ENCODE assay signal across 24 mouse cellular contexts in genomic region chr2:18617520-18617919, GRCm38 (mm10). TPM values are rescaled to one million over a fixed set of nuclear protein-coding genes. Genes with fewer than 3 reads are reported as not detected.
DNase-seq lines count a peak whose midpoint lies in the region; ATAC-seq and TF ChIP-seq lines count a peak whose summit lies in the region.
"Had no signal": no experiment of that assay in that cellular context is flagged by ENCODE, and none has a peak within 500 bp of the region (broad histone marks: within the 10 kb centered on the region; RNA-seq: fewer than 3 reads in every experiment).

No protein-coding gene starts in this region.

- 34% methylated on average over 5 of the region's 5 CpGs for WGBS in forebrain, postnatal 0 days
- WGBS in forebrain, embryonic 11.5 days = 31% methylated on average over 5 of the region's 5 CpGs
- WGBS in hindbrain, postnatal 0 days = 26% methylated on average over 5 of the region's 5 CpGs
- 22% methylated on average over 5 of the region's 5 CpGs for WGBS in hindbrain, embryonic 10.5 days
- WGBS in lung, embryonic 16.5 days = 22% methylated on average over 5 of the region's 5 CpGs
- WGBS in midbrain, postnatal 0 days = 33% methylated on average over 5 of the region's 5 CpGs

- H3K9ac ChIP-seq in forebrain, postnatal 0 days = no peak overlapping the region
- no peak overlapping the region for H3K9ac ChIP-seq in forebrain, embryonic 11.5 days (ENCODE audit: low read length)
- H3K9ac ChIP-seq in hindbrain, postnatal 0 days (replicated peaks; ENCODE audit: low read length) = no peak overlapping the region
- H3K9ac ChIP-seq in lung, embryonic 16.5 days (ENCODE audit: low read length) = no peak overlapping the region
- 0 out of 2 replicates have a peak overlapping the region, but pooled peaks have one; percentile 1 for H3K9ac ChIP-seq in midbrain, postnatal 0 days (replicated peaks; ENCODE audit: low read length, poor library complexity, severe bottlenecking)
- H3K9ac ChIP-seq: limb, embryonic 15.5 days; liver, embryonic 14.5 days; lung, embryonic 15.5 days; midbrain, embryonic 12.5 days had no signal

- no peak for ATAC-seq in forebrain, postnatal 0 days
- ATAC-seq in forebrain, embryonic 11.5 days (replicated peaks; ENCODE audit: low FRiP score) = no peak
- ATAC-seq in hindbrain, postnatal 0 days = no peak
- ATAC-seq in lung, embryonic 16.5 days (ENCODE audit: low read depth) = no peak
- no peak for ATAC-seq in midbrain, postnatal 0 days (ENCODE audit: low FRiP score)
- ATAC-seq: Patski had no signal

- H3K27me3 ChIP-seq in forebrain, postnatal 0 days (ENCODE audit: insufficient read depth, low read length) = no peaks in the 10 kb centered on the region
- H3K27me3 ChIP-seq in forebrain, embryonic 11.5 days (ENCODE audit: control insufficient read depth, insufficient read depth, low read length) = no peaks in the 10 kb centered on the region
- no peaks in the 10 kb centered on the region for H3K27me3 ChIP-seq in hindbrain, postnatal 0 days (ENCODE audit: insufficient read depth, low read length)
- H3K27me3 ChIP-seq in hindbrain, embryonic 10.5 days (ENCODE audit: insufficient read depth, poor library complexity, severe bottlenecking) = peaks cover 22% of the 10 kb centered on the region
- peaks cover 2% of the 10 kb centered on the region for H3K27me3 ChIP-seq in lung, embryonic 16.5 days (ENCODE audit: control insufficient read depth, insufficient read depth, low read depth, low read length)
- H3K27me3 ChIP-seq in midbrain, postnatal 0 days (ENCODE audit: insufficient read depth, low read length) = no peaks in the 10 kb centered on the region

- no peak for TF ChIP-seq CTCF in forebrain, postnatal 0 days (IDR thresholded peaks at IDR 0.05; ENCODE audit: low read depth)
- TF ChIP-seq CTCF in hindbrain, postnatal 0 days (IDR thresholded peaks at IDR 0.05; ENCODE audit: low read depth) = no peak
- TF ChIP-seq CTCF in midbrain, postnatal 0 days (IDR thresholded peaks at IDR 0.05) = no peak

- H3K9me3 ChIP-seq in forebrain, postnatal 0 days (ENCODE audit: low read length) = no peaks in the 10 kb centered on the region
- no peaks in the 10 kb centered on the region for H3K9me3 ChIP-seq in forebrain, embryonic 11.5 days (ENCODE audit: control insufficient read depth, low read length)
- no peaks in the 10 kb centered on the region for H3K9me3 ChIP-seq in hindbrain, postnatal 0 days (ENCODE audit: low read length)
- no peaks in the 10 kb centered on the region for H3K9me3 ChIP-seq in hindbrain, embryonic 10.5 days
- H3K9me3 ChIP-seq in lung, embryonic 16.5 days (ENCODE audit: control insufficient read depth, low read length) = no peaks in the 10 kb centered on the region
- H3K9me3 ChIP-seq in midbrain, postnatal 0 days (ENCODE audit: low read length) = no peaks in the 10 kb centered on the region
- H3K9me3 ChIP-seq: embryonic facial prominence, embryonic 10.5 days; G1E; limb, embryonic 15.5 days; lung, embryonic 15.5 days; midbrain, embryonic 12.5 days had no signal

- H3K36me3 ChIP-seq in forebrain, postnatal 0 days (ENCODE audit: insufficient read depth) = no peaks in the 10 kb centered on the region
- H3K36me3 ChIP-seq in forebrain, embryonic 11.5 days (ENCODE audit: control insufficient read depth, insufficient read depth, low read length) = no peaks in the 10 kb centered on the region
- no peaks in the 10 kb centered on the region for H3K36me3 ChIP-seq in hindbrain, postnatal 0 days (ENCODE audit: insufficient read depth, low read length)
- no peaks in the 10 kb centered on the region for H3K36me3 ChIP-seq in hindbrain, embryonic 10.5 days
- no peaks in the 10 kb centered on the region for H3K36me3 ChIP-seq in lung, embryonic 16.5 days (ENCODE audit: control insufficient read depth, insufficient read depth, low read length)
- H3K36me3 ChIP-seq in midbrain, postnatal 0 days (ENCODE audit: insufficient read depth, low read length) = no peaks in the 10 kb centered on the region
- H3K36me3 ChIP-seq: embryonic facial prominence, embryonic 10.5 days; G1E; limb, embryonic 15.5 days; lung, embryonic 15.5 days; midbrain, embryonic 12.5 days had no signal

- no peak overlapping the region for H3K27ac ChIP-seq in forebrain, postnatal 0 days (ENCODE audit: low read depth, low read length)
- no peak overlapping the region for H3K27ac ChIP-seq in forebrain, embryonic 11.5 days (ENCODE audit: low read depth, low read length)
- no peak overlapping the region for H3K27ac ChIP-seq in hindbrain, postnatal 0 days
- no peak overlapping the region for H3K27ac ChIP-seq in hindbrain, embryonic 10.5 days
- H3K27ac ChIP-seq in lung, embryonic 16.5 days (ENCODE audit: low read length) = no peak overlapping the region
- H3K27ac ChIP-seq in midbrain, postnatal 0 days (ENCODE audit: low read depth, low read length) = no peak overlapping the region
- H3K27ac ChIP-seq: embryonic facial prominence, embryonic 10.5 days; limb, embryonic 15.5 days; liver, embryonic 14.5 days; lung, embryonic 15.5 days; midbrain, embryonic 12.5 days; stomach, postnatal 0 days had no signal

- H3K4me1 ChIP-seq in forebrain, postnatal 0 days (ENCODE audit: insufficient read depth) = no peaks in the 10 kb centered on the region
- H3K4me1 ChIP-seq in forebrain, embryonic 11.5 days (replicated peaks; ENCODE audit: control insufficient read depth, insufficient read depth, low read length) = no peaks in the 10 kb centered on the region
- H3K4me1 ChIP-seq in hindbrain, postnatal 0 days (ENCODE audit: insufficient read depth, low read length) = no peaks in the 10 kb centered on the region
- H3K4me1 ChIP-seq in hindbrain, embryonic 10.5 days (replicated peaks) = peaks cover 8% of the 10 kb centered on the region
- H3K4me1 ChIP-seq in lung, embryonic 16.5 days (replicated peaks; ENCODE audit: control insufficient read depth, insufficient read depth, low read length) = no peaks in the 10 kb centered on the region
- H3K4me1 ChIP-seq in midbrain, postnatal 0 days (ENCODE audit: insufficient read depth, low read length) = no peaks in the 10 kb centered on the region
- H3K4me1 ChIP-seq: limb, embryonic 15.5 days; lung, embryonic 15.5 days had no signal

- no peak for DNase-seq in forebrain, postnatal 0 days
- DNase-seq in forebrain, embryonic 11.5 days (ENCODE audit: low spot score) = no peak
- no peak for DNase-seq in hindbrain, postnatal 0 days (ENCODE audit: low spot score)
- DNase-seq in hindbrain, embryonic 10.5 days (ENCODE audit: low spot score) = no peak
- no peak for DNase-seq in lung, postnatal 4 days
- DNase-seq in midbrain, postnatal 0 days (ENCODE audit: low spot score) = no peak
- no peak for DNase-seq in frontal cortex, postnatal 14 days (ENCODE audit: low spot score in 2 of 2)
- DNase-seq: adrenal gland, postnatal 36 days; cerebellum, adult 9-10 months; gastrocnemius, postnatal 10 days; heart, adult 11 months; kidney, postnatal 14 days; left cerebral cortex, postnatal 4 days; right cerebral cortex, postnatal 14 days; thymus, adult 2 months had no signal

- no peak overlapping the region for H3K4me3 ChIP-seq in forebrain, postnatal 0 days (ENCODE audit: low read depth, low read length)
- H3K4me3 ChIP-seq in forebrain, embryonic 11.5 days (ENCODE audit: low read depth, low read length) = no peak overlapping the region
- H3K4me3 ChIP-seq in hindbrain, postnatal 0 days (ENCODE audit: low read length) = no peak overlapping the region
- no peak overlapping the region for H3K4me3 ChIP-seq in hindbrain, embryonic 10.5 days
- H3K4me3 ChIP-seq in lung, embryonic 16.5 days (ENCODE audit: low read length) = no peak overlapping the region
- H3K4me3 ChIP-seq in midbrain, postnatal 0 days (ENCODE audit: low read depth, low read length) = no peak overlapping the region
- H3K4me3 ChIP-seq: embryonic facial prominence, embryonic 10.5 days; limb, embryonic 15.5 days; lung, embryonic 15.5 days; midbrain, embryonic 12.5 days had no signal

- peak overlapping the region; percentile 10; the same call in 1 of the 2 replicates for H3K4me2 ChIP-seq in forebrain, postnatal 0 days (ENCODE audit: low read depth)
- H3K4me2 ChIP-seq in forebrain, embryonic 11.5 days (ENCODE audit: low read depth, low read length, severe bottlenecking) = no peak overlapping the region
- peak overlapping the region; percentile 31; the same call in 1 of the 2 replicates for H3K4me2 ChIP-seq in hindbrain, postnatal 0 days (ENCODE audit: low read depth, low read length)
- 0 out of 2 replicates have a peak overlapping the region, but pooled peaks have one; percentile 3 for H3K4me2 ChIP-seq in lung, embryonic 16.5 days (ENCODE audit: low read depth, low read length)
- 0 out of 2 replicates have a peak overlapping the region, but pooled peaks have one; percentile 22 for H3K4me2 ChIP-seq in midbrain, postnatal 0 days (ENCODE audit: low read depth, low read length, poor library complexity, severe bottlenecking)
- H3K4me2 ChIP-seq: limb, embryonic 15.5 days; lung, embryonic 15.5 days; midbrain, embryonic 12.5 days had no signal

RNA-seq across cellular contexts. Expression of gene Commd3, which starts 54.7 kb away (rescaled TPM):
- 164 and 184 TPM in 2 replicates for total RNA-seq in forebrain, postnatal 0 days (2014; rRNA removed)
- 256 and 334 TPM in 2 replicates for polyA plus RNA-seq in forebrain, postnatal 0 days (2015; fragmentation: Nextera tagmentation; extraction: Ambion mirVana)
- 123 and 134 TPM in 2 replicates for polyA plus RNA-seq in forebrain, embryonic 11.5 days (2014; fragmentation: Nextera tagmentation; extraction: Ambion mirVana)
- total RNA-seq in hindbrain, postnatal 0 days (2014; rRNA removed) = 137 and 185 TPM in 2 replicates
- 187 and 191 TPM in 2 replicates for polyA plus RNA-seq in hindbrain, postnatal 0 days (2015; fragmentation: Nextera tagmentation; extraction: Ambion mirVana)
- polyA plus RNA-seq in hindbrain, embryonic 10.5 days (2016; fragmentation: Nextera tagmentation; extraction: Ambion mirVana) = 86.0 and 122 TPM in 2 replicates
- polyA plus RNA-seq in lung, embryonic 16.5 days (2015; fragmentation: Nextera tagmentation; extraction: Ambion mirVana) = 201 and 219 TPM in 2 replicates
- total RNA-seq in midbrain, postnatal 0 days (2014; rRNA removed) = 128 and 139 TPM in 2 replicates
- polyA plus RNA-seq in midbrain, postnatal 0 days (2015; fragmentation: Nextera tagmentation; extraction: Ambion mirVana) = 187 and 193 TPM in 2 replicates

RNA-seq across cellular contexts. Expression of gene Bmi1, which starts 59.3 kb away (rescaled TPM):
- total RNA-seq in forebrain, postnatal 0 days (2014; rRNA removed) = 92.2 and 94.7 TPM in 2 replicates
- polyA plus RNA-seq in forebrain, postnatal 0 days (2015; fragmentation: Nextera tagmentation; extraction: Ambion mirVana) = 17.4 and 21.4 TPM in 2 replicates
- polyA plus RNA-seq in forebrain, embryonic 11.5 days (2014; fragmentation: Nextera tagmentation; extraction: Ambion mirVana) = 44.4 and 47.5 TPM in 2 replicates
- total RNA-seq in hindbrain, postnatal 0 days (2014; rRNA removed) = 37.2 and 61.9 TPM in 2 replicates
- 11.8 and 14.0 TPM in 2 replicates for polyA plus RNA-seq in hindbrain, postnatal 0 days (2015; fragmentation: Nextera tagmentation; extraction: Ambion mirVana)
- polyA plus RNA-seq in hindbrain, embryonic 10.5 days (2016; fragmentation: Nextera tagmentation; extraction: Ambion mirVana) = 25.1 and 26.8 TPM in 2 replicates
- polyA plus RNA-seq in lung, embryonic 16.5 days (2015; fragmentation: Nextera tagmentation; extraction: Ambion mirVana) = 20.8 TPM in 2 replicates
- 49.1 and 64.4 TPM in 2 replicates for total RNA-seq in midbrain, postnatal 0 days (2014; rRNA removed)
- polyA plus RNA-seq in midbrain, postnatal 0 days (2015; fragmentation: Nextera tagmentation; extraction: Ambion mirVana) = 11.5 and 13.1 TPM in 2 replicates
